Mouse (Mus musculus): Measurements from ENCODE around the gene Tnnt3. TPM values are rescaled to one million over a fixed set of nuclear protein-coding genes. Genes with fewer than 3 reads are reported as not detected.
A peak's percentile ranks its signal among the peaks of the same experiment; 100 is the strongest.

The Tnnt3 gene
- polyA plus RNA-seq, 1 experiment from 2014 or later = 23.5 TPM

GRCm38 (mm10) chr7:142559651-142560175 is 61.1 kb downstream of the Tnnt3 start:
- H3K27me3 ChIP-seq = no peaks in the 10 kb centered on the region
- peaks cover 68% of the 10 kb centered on the region for H3K4me1 ChIP-seq
- no peak overlapping the region for H3K27ac ChIP-seq
- H3K9me3 ChIP-seq (replicated peaks) = no peaks in the 10 kb centered on the region
- H3K9ac ChIP-seq = no peak overlapping the region
- no peak overlapping the region for H3K4me3 ChIP-seq (replicated peaks)
- 50% methylated on average over 5 of the region's 5 CpGs for WGBS
- no peaks in the 10 kb centered on the region for H3K36me3 ChIP-seq
- ATAC-seq (replicated peaks; ENCODE audit: low FRiP score) = no peak
- H3K4me2 ChIP-seq = no peak overlapping the region

GRCm38 (mm10) chr7:142560942-142561855 is 62.6 kb downstream of the Tnnt3 start:
- Histone ChIP-seq H3K27me3 (no peaks in the 10 kb centered on the region), H3K9ac (0 out of 2 replicates have a peak overlapping the region, but pooled peaks have one; percentile 5), H3K4me3 (replicated peaks) (no peak overlapping the region), H3K4me2 (no peak overlapping the region), H3K27ac (peak overlapping the region; percentile 52), H3K36me3 (no peaks in the 10 kb centered on the region), H3K4me1 (peaks cover 73% of the 10 kb centered on the region), H3K9me3 (replicated peaks) (no peaks in the 10 kb centered on the region)
- ATAC-seq (replicated peaks; ENCODE audit: low FRiP score) = no peak
- 29% methylated on average over 18 of the region's 18 CpGs for WGBS

GRCm38 (mm10) chr7:142561856-142562404 is 63.3 kb downstream of the Tnnt3 start:
- Histone ChIP-seq H3K4me2 (no peak overlapping the region), H3K4me1 (peaks cover 80% of the 10 kb centered on the region), H3K4me3 (replicated peaks) (no peak overlapping the region), H3K27ac (peak overlapping the region; percentile 52), H3K36me3 (no peaks in the 10 kb centered on the region), H3K9me3 (replicated peaks) (no peaks in the 10 kb centered on the region), H3K9ac (no peak overlapping the region), H3K27me3 (no peaks in the 10 kb centered on the region)
- WGBS = 44% methylated on average over 4 of the region's 4 CpGs
- ATAC-seq (replicated peaks; ENCODE audit: low FRiP score) = no peak

GRCm38 (mm10) chr7:142563168-142563567 is 64.5 kb downstream of the Tnnt3 start:
- Histone ChIP-seq H3K9me3 (replicated peaks) (no peaks in the 10 kb centered on the region), H3K4me3 (replicated peaks) (no peak overlapping the region), H3K4me2 (no peak overlapping the region), H3K4me1 (peaks cover 81% of the 10 kb centered on the region), H3K27me3 (no peaks in the 10 kb centered on the region), H3K9ac (no peak overlapping the region), H3K36me3 (no peaks in the 10 kb centered on the region), H3K27ac (0 out of 2 replicates have a peak overlapping the region, but pooled peaks have one; percentile 42)
- WGBS = 23% methylated on average over 6 of the region's 6 CpGs
- no peak for ATAC-seq (replicated peaks; ENCODE audit: low FRiP score)

GRCm38 (mm10) chr7:142564955-142565643 is 66.5 kb downstream of the Tnnt3 start:
- peak overlapping the region; percentile 75 for H3K27ac ChIP-seq
- H3K27me3 ChIP-seq = no peaks in the 10 kb centered on the region
- H3K9me3 ChIP-seq (replicated peaks) = no peaks in the 10 kb centered on the region
- H3K4me3 ChIP-seq (replicated peaks) = no peak overlapping the region
- WGBS = 25% methylated on average over 11 of the region's 11 CpGs
- peak; percentile 52 for ATAC-seq (replicated peaks; ENCODE audit: low FRiP score)
- H3K4me2 ChIP-seq = no peak overlapping the region
- no peaks in the 10 kb centered on the region for H3K36me3 ChIP-seq
- H3K4me1 ChIP-seq = peaks cover 94% of the 10 kb centered on the region
- H3K9ac ChIP-seq = no peak overlapping the region

Other genes starting within 250 kb of the Tnnt3 start
- gene Gm2431, start 240.5 kb upstream of the Tnnt3 start, polyA plus RNA-seq (2015; fragmentation: Nextera tagmentation; extraction: Ambion mirVana) = not detected in 2 replicates
- not detected in 2 replicates for gene Gm4559, start 224.5 kb upstream of the Tnnt3 start, polyA plus RNA-seq (2015; fragmentation: Nextera tagmentation; extraction: Ambion mirVana)
- gene Krtap5-1, start 201.7 kb upstream of the Tnnt3 start, polyA plus RNA-seq (2015; fragmentation: Nextera tagmentation; extraction: Ambion mirVana) = not detected in 2 replicates
- not detected in 2 replicates for gene Krtap5-4, start 195.3 kb upstream of the Tnnt3 start, polyA plus RNA-seq (2015; fragmentation: Nextera tagmentation; extraction: Ambion mirVana)
- 1.8 and 2.3 TPM in 2 replicates for gene Ifitm10, start 125.1 kb upstream of the Tnnt3 start, polyA plus RNA-seq (2015; fragmentation: Nextera tagmentation; extraction: Ambion mirVana)
- gene Gm49369, start 116.2 kb upstream of the Tnnt3 start, polyA plus RNA-seq (2015; fragmentation: Nextera tagmentation; extraction: Ambion mirVana) = 1.2 and 2.5 TPM in 2 replicates
- 294 and 312 TPM in 2 replicates for gene Ctsd, start 110.8 kb upstream of the Tnnt3 start, polyA plus RNA-seq (2015; fragmentation: Nextera tagmentation; extraction: Ambion mirVana)
- gene Syt8, start 64.0 kb upstream of the Tnnt3 start, polyA plus RNA-seq (2015; fragmentation: Nextera tagmentation; extraction: Ambion mirVana) = 0.62 and 1.3 TPM in 2 replicates
- gene Tnni2, start 57.0 kb upstream of the Tnnt3 start, polyA plus RNA-seq (2015; fragmentation: Nextera tagmentation; extraction: Ambion mirVana) = 19.0 and 45.8 TPM in 2 replicates
- 115 and 139 TPM in 2 replicates for gene Lsp1, start 38.0 kb upstream of the Tnnt3 start, polyA plus RNA-seq (2015; fragmentation: Nextera tagmentation; extraction: Ambion mirVana)
- gene Mrpl23, start 33.9 kb downstream of the Tnnt3 start, polyA plus RNA-seq (2015; fragmentation: Nextera tagmentation; extraction: Ambion mirVana) = 25.8 and 26.8 TPM in 2 replicates
- gene Igf2, start 168.0 kb downstream of the Tnnt3 start, polyA plus RNA-seq (2015; fragmentation: Nextera tagmentation; extraction: Ambion mirVana) = 693 and 696 TPM in 2 replicates
- not detected in 2 replicates for gene Gm49394, start 171.1 kb downstream of the Tnnt3 start, polyA plus RNA-seq (2015; fragmentation: Nextera tagmentation; extraction: Ambion mirVana)
- gene Ins2, start 244.5 kb downstream of the Tnnt3 start, polyA plus RNA-seq (2015; fragmentation: Nextera tagmentation; extraction: Ambion mirVana) = 0.88 TPM in 1 of 2 replicates, not detected in the other